Comparison of ENCODE assay signal across 10 mouse cellular contexts in genomic region chr7:19368380-19368779, GRCm38 (mm10). TPM values are rescaled to one million over a fixed set of nuclear protein-coding genes. Genes with fewer than 3 reads are reported as not detected.
DNase-seq lines count a peak whose midpoint lies in the region; ATAC-seq and TF ChIP-seq lines count a peak whose summit lies in the region.
"Had no signal": no experiment of that assay in that cellular context is flagged by ENCODE, and none has a peak within 500 bp of the region (broad histone marks: within the 10 kb centered on the region; RNA-seq: fewer than 3 reads in every experiment).

No protein-coding gene starts in this region.

- peak; percentile 93 for DNase-seq in heart, adult 11 months
- DNase-seq in heart, adult 8-10 months (ENCODE audit: low spot score) = no peak
- peak; percentile 85 for DNase-seq in R1 (ENCODE audit: low read depth, low spot score)
- DNase-seq in liver, postnatal 0 days = peak; percentile 56
- no peak for DNase-seq in thymus, adult 18-20 months
- DNase-seq in gastrocnemius, postnatal 25 days = no peak
- DNase-seq: B cell, adult 2 months; cerebellum, postnatal 36 days had no signal

- 26% methylated on average over 16 of the region's 16 CpGs for WGBS in liver, postnatal 0 days (ENCODE audit: insufficient replicate concordance)

- H3K4me2 ChIP-seq in liver, postnatal 0 days (ENCODE audit: low read depth, low read length) = no peak overlapping the region

- H3K4me1 ChIP-seq in liver, postnatal 0 days (ENCODE audit: insufficient read depth) = peaks cover 5% of the 10 kb centered on the region

- peaks cover 3% of the 10 kb centered on the region; the same call in 1 of the 2 replicates for H3K27me3 ChIP-seq in liver, postnatal 0 days (ENCODE audit: insufficient read depth, low read length)

- TF ChIP-seq EP300 in liver, postnatal 0 days (IDR thresholded peaks at IDR 0.05; ENCODE audit: low read depth) = no peak

- ATAC-seq in granulocyte monocyte progenitor cell, adult 5-6 weeks (replicated peaks; ENCODE audit: poor library complexity, severe bottlenecking) = 0 out of 2 replicates have a peak, but pooled peaks have one; percentile 13
- no peak; the same call in 1 of the 2 replicates for ATAC-seq in liver, postnatal 0 days
- no peak for ATAC-seq in monocyte, adult 5-6 weeks (replicated peaks; ENCODE audit: insufficient number of reproducible peaks, low FRiP score, low TSS enrichment, poor library complexity, severe bottlenecking)

- no peak for TF ChIP-seq CTCF in liver, postnatal 0 days (IDR thresholded peaks at IDR 0.05; ENCODE audit: low read depth)

- H3K4me3 ChIP-seq in liver, postnatal 0 days (ENCODE audit: low read depth, low read length) = no peak overlapping the region

- H3K27ac ChIP-seq in liver, postnatal 0 days (ENCODE audit: low read depth) = no peak overlapping the region

- H3K9ac ChIP-seq in liver, postnatal 0 days (replicated peaks) = no peak overlapping the region

- no peaks in the 10 kb centered on the region for H3K9me3 ChIP-seq in liver, postnatal 0 days (ENCODE audit: low read length)

- no peaks in the 10 kb centered on the region for H3K36me3 ChIP-seq in liver, postnatal 0 days (replicated peaks; ENCODE audit: insufficient read depth, low read length)

RNA-seq across cellular contexts. Expression of gene Ppp1r13l, which starts 8.8 kb away (rescaled TPM):
- 10 to 100 TPM; 31.6 to 66.7 (median 47.6) TPM for total RNA-seq in heart, adult 8-10 months (2022)
- 1.8 and 1.9 TPM in 2 replicates for total RNA-seq in granulocyte monocyte progenitor cell, adult 5-6 weeks (2014; fragmentation: Nextera tagmentation)
- total RNA-seq in granulocyte monocyte progenitor cell, adult 5-6 weeks (2017) = 0.26 and 0.57 TPM in 2 replicates
- 0.47 and 0.69 TPM in 2 replicates for polyA plus RNA-seq in liver, postnatal 0 days (2015; fragmentation: Nextera tagmentation; extraction: Ambion mirVana)
- total RNA-seq in monocyte, adult 5-6 weeks (2017) = not detected in 3 replicates
- total RNA-seq in gastrocnemius, postnatal 25 days (2021) = 1 to 10 TPM; 2.6 TPM

RNA-seq across cellular contexts. Expression of gene Cd3eap, which starts 9.1 kb away (rescaled TPM):
- total RNA-seq in heart, adult 8-10 months (2022) = 10 to 100 TPM in 1 of 4 experiments, 1 to 10 TPM in 3; 8.8 to 12.7 (median 9.4) TPM
- total RNA-seq in granulocyte monocyte progenitor cell, adult 5-6 weeks (2014; fragmentation: Nextera tagmentation) = 20.3 and 26.1 TPM in 2 replicates
- 23.2 and 39.9 TPM in 2 replicates for total RNA-seq in granulocyte monocyte progenitor cell, adult 5-6 weeks (2017)
- 7.7 and 7.8 TPM in 2 replicates for polyA plus RNA-seq in liver, postnatal 0 days (2015; fragmentation: Nextera tagmentation; extraction: Ambion mirVana)
- 6.9 to 8.9 TPM (median 7.2 TPM) in 3 replicates for total RNA-seq in monocyte, adult 5-6 weeks (2017)
- 10 to 100 TPM in 1 of 2 experiments, 1 to 10 TPM in 1; 8.5 to 10.1 TPM for total RNA-seq in gastrocnemius, postnatal 25 days (2021)

RNA-seq across cellular contexts. Expression of gene Ercc2, which starts 13.4 kb away (rescaled TPM):
- 10 to 100 TPM; 11.2 to 14.5 (median 13.2) TPM for total RNA-seq in heart, adult 8-10 months (2022)
- 10.7 and 26.9 TPM in 2 replicates for total RNA-seq in granulocyte monocyte progenitor cell, adult 5-6 weeks (2014; fragmentation: Nextera tagmentation)
- 29.8 and 31.9 TPM in 2 replicates for total RNA-seq in granulocyte monocyte progenitor cell, adult 5-6 weeks (2017)
- polyA plus RNA-seq in liver, postnatal 0 days (2015; fragmentation: Nextera tagmentation; extraction: Ambion mirVana) = 3.8 and 4.6 TPM in 2 replicates
- 21.0 to 32.4 TPM (median 25.4 TPM) in 3 replicates for total RNA-seq in monocyte, adult 5-6 weeks (2017)
- total RNA-seq in gastrocnemius, postnatal 25 days (2021) = 1 to 10 TPM; 7.8 to 8.8 TPM

RNA-seq across cellular contexts. Expression of gene Ercc1, which starts 23.8 kb away (rescaled TPM):
- 10 to 100 TPM; 39.8 to 46.9 (median 44.4) TPM for total RNA-seq in heart, adult 8-10 months (2022)
- total RNA-seq in granulocyte monocyte progenitor cell, adult 5-6 weeks (2014; fragmentation: Nextera tagmentation) = 12.4 and 42.8 TPM in 2 replicates
- 29.4 and 34.9 TPM in 2 replicates for total RNA-seq in granulocyte monocyte progenitor cell, adult 5-6 weeks (2017)
- polyA plus RNA-seq in liver, postnatal 0 days (2015; fragmentation: Nextera tagmentation; extraction: Ambion mirVana) = 9.6 and 9.8 TPM in 2 replicates
- 15.0 to 19.8 TPM (median 18.0 TPM) in 3 replicates for total RNA-seq in monocyte, adult 5-6 weeks (2017)
- 10 to 100 TPM; 21.5 to 25.4 TPM for total RNA-seq in gastrocnemius, postnatal 25 days (2021)

RNA-seq across cellular contexts. Expression of gene Klc3, which starts 35.5 kb away (rescaled TPM):
- total RNA-seq in heart, adult 8-10 months (2022) = 1 to 10 TPM in 1 of 4 experiments, under 1 TPM in 2, not detected in 1; 0.60 to 1.2 (median 0.75) TPM
- total RNA-seq in granulocyte monocyte progenitor cell, adult 5-6 weeks (2014; fragmentation: Nextera tagmentation) = not detected in 2 replicates
- not detected in 2 replicates for total RNA-seq in granulocyte monocyte progenitor cell, adult 5-6 weeks (2017)
- polyA plus RNA-seq in liver, postnatal 0 days (2015; fragmentation: Nextera tagmentation; extraction: Ambion mirVana) = 0.12 and 0.32 TPM in 2 replicates
- total RNA-seq in monocyte, adult 5-6 weeks (2017) = 1.6 TPM in 2 of 3 replicates, not detected in the other
- under 1 TPM in 1 of 2 experiments, not detected in 1; 0.43 TPM for total RNA-seq in gastrocnemius, postnatal 25 days (2021)

Comparison
In these comparisons a context has a peak if more than half of its experiments do, and no peak if none do; other contexts are left out.
1. DNase-seq: peak in heart, adult 11 months (single experiment), R1 (single experiment) and liver, postnatal 0 days (single experiment); none in heart, adult 8-10 months (single experiment), thymus, adult 18-20 months (0 of 2) and gastrocnemius, postnatal 25 days (single experiment).
2. RNA of gene Ppp1r13l, which starts 8.8 kb away (total RNA-seq): 31.6 to 66.7 TPM in heart, adult 8-10 months; 2.6 TPM in gastrocnemius, postnatal 25 days, 0.26 to 1.9 TPM in granulocyte monocyte progenitor cell, adult 5-6 weeks and not detected in monocyte, adult 5-6 weeks; every median in the first group is over 4 times any median in the second.